8 mouse cellular contexts compared by ENCODE assay signal in the genomic region with DNA sequence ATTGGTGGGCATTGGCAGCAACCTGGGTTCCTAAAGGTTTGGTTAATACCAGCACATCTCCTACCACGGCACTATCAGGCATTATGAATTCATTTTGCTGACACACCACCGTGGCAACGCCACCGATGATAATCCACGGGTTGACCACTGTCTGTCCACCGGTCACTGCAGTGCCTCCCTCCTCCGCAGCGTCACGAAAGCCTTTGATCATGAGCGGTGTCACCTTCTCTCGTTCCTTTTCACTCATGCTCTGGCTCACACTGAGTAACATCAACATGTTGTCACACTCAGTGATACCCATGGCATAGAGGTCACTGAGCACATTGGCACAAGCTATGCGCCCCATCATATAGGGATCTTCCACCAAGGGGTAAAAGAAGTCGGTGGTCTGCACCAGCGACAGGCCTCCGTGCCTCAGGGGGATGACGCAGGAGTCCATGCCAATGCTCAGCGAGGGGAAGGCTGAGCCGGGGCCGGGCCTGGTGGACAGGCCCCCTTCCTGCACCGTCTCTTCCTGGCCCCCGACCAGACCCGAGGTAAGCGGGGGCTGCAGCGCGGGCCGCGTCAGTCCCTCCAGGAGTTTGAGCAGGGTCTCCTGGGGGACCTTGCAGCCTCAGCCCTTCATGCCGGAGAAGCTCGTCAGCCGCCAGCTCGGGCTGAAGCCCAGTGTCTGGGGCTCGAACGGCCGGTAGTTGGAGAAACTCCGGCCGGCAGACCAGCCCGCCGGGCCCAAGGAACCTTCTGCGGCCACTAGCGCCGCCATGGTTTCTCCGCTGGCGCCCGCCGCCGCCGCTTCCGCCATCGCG. TPM values are rescaled to one million over a fixed set of nuclear protein-coding genes. Genes with fewer than 3 reads are reported as not detected.
DNase-seq lines count a peak whose midpoint lies in the region; ATAC-seq and TF ChIP-seq lines count a peak whose summit lies in the region.

No protein-coding gene starts in this region.

- peak overlapping the region; percentile 79 for H3K4me3 ChIP-seq in heart, embryonic 12.5 days
- peak overlapping the region; percentile 98 for H3K4me3 ChIP-seq in E14TG2a.4 (replicated peaks; ENCODE audit: low read length)
- H3K4me3 ChIP-seq in limb, embryonic 12.5 days (replicated peaks), result peak overlapping the region; percentile 90
- peak overlapping the region; percentile 92 for H3K4me3 ChIP-seq in midbrain, postnatal 0 days (ENCODE audit: low read depth, low read length)

- H3K4me1 ChIP-seq in heart, embryonic 12.5 days (replicated peaks), result peaks cover 12% of the 10 kb centered on the region
- peaks cover 69% of the 10 kb centered on the region for H3K4me1 ChIP-seq in E14TG2a.4 (replicated peaks; ENCODE audit: low read depth, low read length)
- peaks cover 12% of the 10 kb centered on the region for H3K4me1 ChIP-seq in limb, embryonic 12.5 days (replicated peaks)
- peaks cover 2% of the 10 kb centered on the region; the same call in 1 of the 2 replicates for H3K4me1 ChIP-seq in midbrain, postnatal 0 days (ENCODE audit: insufficient read depth, low read length)

- H3K9ac ChIP-seq in heart, embryonic 12.5 days, result peak overlapping the region; percentile 92
- H3K9ac ChIP-seq in limb, embryonic 12.5 days (replicated peaks), result peak overlapping the region; percentile 90
- peak overlapping the region; percentile 89 for H3K9ac ChIP-seq in midbrain, postnatal 0 days (replicated peaks; ENCODE audit: low read length, poor library complexity, severe bottlenecking)

- no peaks in the 10 kb centered on the region for H3K27me3 ChIP-seq in heart, embryonic 12.5 days (replicated peaks)
- no peaks in the 10 kb centered on the region for H3K27me3 ChIP-seq in E14TG2a.4 (ENCODE audit: insufficient read depth, low read length)
- no peaks in the 10 kb centered on the region for H3K27me3 ChIP-seq in limb, embryonic 12.5 days
- no peaks in the 10 kb centered on the region for H3K27me3 ChIP-seq in midbrain, postnatal 0 days (ENCODE audit: insufficient read depth, low read length)

- H3K27ac ChIP-seq in heart, embryonic 12.5 days (ENCODE audit: poor library complexity, severe bottlenecking), result peak overlapping the region; percentile 74
- peak overlapping the region; percentile 90 for H3K27ac ChIP-seq in limb, embryonic 12.5 days
- H3K27ac ChIP-seq in midbrain, postnatal 0 days (ENCODE audit: low read depth, low read length), result peak overlapping the region; percentile 88

- H3K4me2 ChIP-seq in heart, embryonic 12.5 days, result peak overlapping the region; percentile 74
- peak overlapping the region; percentile 93 for H3K4me2 ChIP-seq in limb, embryonic 12.5 days
- peak overlapping the region; percentile 82 for H3K4me2 ChIP-seq in midbrain, postnatal 0 days (ENCODE audit: low read depth, low read length, poor library complexity, severe bottlenecking)

- peak; percentile 75 for ATAC-seq in heart, embryonic 12.5 days (ENCODE audit: insufficient number of reproducible peaks, low FRiP score)
- peak; percentile 83 for ATAC-seq in limb, embryonic 12.5 days (ENCODE audit: insufficient number of reproducible peaks, insufficient read depth, low FRiP score, low TSS enrichment, low read depth)
- peak; percentile 70 for ATAC-seq in midbrain, postnatal 0 days (ENCODE audit: low FRiP score)

- H3K36me3 ChIP-seq in heart, embryonic 12.5 days, result peaks cover 30% of the 10 kb centered on the region
- H3K36me3 ChIP-seq in E14TG2a.4 (ENCODE audit: insufficient read depth, low read length), result peaks cover 30% of the 10 kb centered on the region
- H3K36me3 ChIP-seq in limb, embryonic 12.5 days, result peaks cover 38% of the 10 kb centered on the region
- peaks cover 7% of the 10 kb centered on the region; the same call in 1 of the 2 replicates for H3K36me3 ChIP-seq in midbrain, postnatal 0 days (ENCODE audit: insufficient read depth, low read length)

- TF ChIP-seq CTCF in E14TG2a.4 (conservative IDR thresholded peaks at IDR 0.05; ENCODE audit: low read length), result no peak
- no peak for TF ChIP-seq CTCF in midbrain, postnatal 0 days (IDR thresholded peaks at IDR 0.05)

- peaks cover 3% of the 10 kb centered on the region; the same call in 1 of the 2 replicates for H3K9me3 ChIP-seq in heart, embryonic 12.5 days (replicated peaks)
- H3K9me3 ChIP-seq in E14TG2a.4 (ENCODE audit: low read length), result peaks cover 1% of the 10 kb centered on the region; the same call in 1 of the 2 replicates
- peaks cover 12% of the 10 kb centered on the region; the same call in 1 of the 2 replicates for H3K9me3 ChIP-seq in limb, embryonic 12.5 days
- H3K9me3 ChIP-seq in midbrain, postnatal 0 days (ENCODE audit: low read length), result 0 out of 2 replicates have a peak, but pooled peaks cover 5% of the 10 kb centered on the region

- DNase-seq in heart, adult 11 months, result no peak
- DNase-seq in cerebellum, postnatal 10 days, result peak; percentile 72 to 74
- DNase-seq in gastrocnemius, postnatal 10 days, result peak; percentile 49
- peak; percentile 40 for DNase-seq in midbrain, postnatal 0 days (ENCODE audit: low spot score)
- no peak for DNase-seq in right cerebral cortex, adult 2 months (ENCODE audit: low spot score in 2 of 2)

- WGBS in heart, embryonic 12.5 days, result 11% methylated on average over 50 of the region's 50 CpGs
- 17% methylated on average over 50 of the region's 50 CpGs for WGBS in limb, embryonic 12.5 days
- 14% methylated on average over 44 of the region's 50 CpGs for WGBS in midbrain, postnatal 0 days

RNA-seq across cellular contexts. Expression of gene Sephs2, which starts 0.5 kb away (rescaled TPM):
- 86.4 and 87.2 TPM in 2 replicates for polyA plus RNA-seq in heart, embryonic 12.5 days (2016; fragmentation: Nextera tagmentation; extraction: Ambion mirVana)
- 10 to 100 TPM; 19.5 to 20.5 TPM for total RNA-seq in gastrocnemius, postnatal 10 days (2021)
- 89.5 and 92.3 TPM in 2 replicates for polyA plus RNA-seq in limb, embryonic 12.5 days (2016; fragmentation: Nextera tagmentation; extraction: Ambion mirVana)
- total RNA-seq in midbrain, postnatal 0 days (2014; rRNA removed), result 70.0 and 79.3 TPM in 2 replicates
- polyA plus RNA-seq in midbrain, postnatal 0 days (2015; fragmentation: Nextera tagmentation; extraction: Ambion mirVana), result 95.1 and 95.2 TPM in 2 replicates

RNA-seq across cellular contexts. Expression of gene Dctpp1, which starts 12.8 kb away (rescaled TPM):
- 162 and 163 TPM in 2 replicates for polyA plus RNA-seq in heart, embryonic 12.5 days (2016; fragmentation: Nextera tagmentation; extraction: Ambion mirVana)
- total RNA-seq in gastrocnemius, postnatal 10 days (2021), result 10 to 100 TPM; 33.9 to 38.6 TPM
- polyA plus RNA-seq in limb, embryonic 12.5 days (2016; fragmentation: Nextera tagmentation; extraction: Ambion mirVana), result 219 and 224 TPM in 2 replicates
- total RNA-seq in midbrain, postnatal 0 days (2014; rRNA removed), result 75.0 and 92.2 TPM in 2 replicates
- 120 and 132 TPM in 2 replicates for polyA plus RNA-seq in midbrain, postnatal 0 days (2015; fragmentation: Nextera tagmentation; extraction: Ambion mirVana)

RNA-seq across cellular contexts. Expression of gene Itgal, which starts 22.7 kb away (rescaled TPM):
- polyA plus RNA-seq in heart, embryonic 12.5 days (2016; fragmentation: Nextera tagmentation; extraction: Ambion mirVana), result 1.0 and 1.1 TPM in 2 replicates
- 1 to 10 TPM in 1 of 2 experiments, under 1 TPM in 1; 0.75 to 1.5 TPM for total RNA-seq in gastrocnemius, postnatal 10 days (2021)
- 0.39 and 0.59 TPM in 2 replicates for polyA plus RNA-seq in limb, embryonic 12.5 days (2016; fragmentation: Nextera tagmentation; extraction: Ambion mirVana)
- total RNA-seq in midbrain, postnatal 0 days (2014; rRNA removed), result 0.49 and 0.61 TPM in 2 replicates
- polyA plus RNA-seq in midbrain, postnatal 0 days (2015; fragmentation: Nextera tagmentation; extraction: Ambion mirVana), result 0.22 TPM in 2 replicates

RNA-seq across cellular contexts. Expression of gene Zfp771, which starts 29.2 kb away (rescaled TPM):
- 32.7 and 34.4 TPM in 2 replicates for polyA plus RNA-seq in heart, embryonic 12.5 days (2016; fragmentation: Nextera tagmentation; extraction: Ambion mirVana)
- 10 to 100 TPM; 18.6 to 20.9 TPM for total RNA-seq in gastrocnemius, postnatal 10 days (2021)
- polyA plus RNA-seq in limb, embryonic 12.5 days (2016; fragmentation: Nextera tagmentation; extraction: Ambion mirVana), result 79.5 and 84.1 TPM in 2 replicates
- total RNA-seq in midbrain, postnatal 0 days (2014; rRNA removed), result 76.8 and 94.5 TPM in 2 replicates
- 80.2 and 83.8 TPM in 2 replicates for polyA plus RNA-seq in midbrain, postnatal 0 days (2015; fragmentation: Nextera tagmentation; extraction: Ambion mirVana)

RNA-seq across cellular contexts. Expression of gene Sept1, which starts 40.4 kb away (rescaled TPM):
- 22.1 and 28.2 TPM in 2 replicates for polyA plus RNA-seq in heart, embryonic 12.5 days (2016; fragmentation: Nextera tagmentation; extraction: Ambion mirVana)
- 1 to 10 TPM; 6.9 to 7.5 TPM for total RNA-seq in gastrocnemius, postnatal 10 days (2021)
- 34.1 and 35.9 TPM in 2 replicates for polyA plus RNA-seq in limb, embryonic 12.5 days (2016; fragmentation: Nextera tagmentation; extraction: Ambion mirVana)
- total RNA-seq in midbrain, postnatal 0 days (2014; rRNA removed), result 0.22 and 3.7 TPM in 2 replicates
- 4.2 and 5.3 TPM in 2 replicates for polyA plus RNA-seq in midbrain, postnatal 0 days (2015; fragmentation: Nextera tagmentation; extraction: Ambion mirVana)

Comparison
In these comparisons a context has a peak if more than half of its experiments do, and no peak if none do; other contexts are left out.
1. DNase-seq: peak in cerebellum, postnatal 10 days (2 of 2), gastrocnemius, postnatal 10 days (single experiment) and midbrain, postnatal 0 days (single experiment); none in heart, adult 11 months (single experiment) and right cerebral cortex, adult 2 months (0 of 2).
2. Peak in every context shown above with its lines, with median percentiles within 50 percentile points of each other: ATAC-seq, H3K27ac ChIP-seq, H3K4me2 ChIP-seq, H3K4me3 ChIP-seq and H3K9ac ChIP-seq.